Mouse (Mus musculus): Measurements from ENCODE around the gene Ehbp1.

Ehbp1 gene

DNA sequence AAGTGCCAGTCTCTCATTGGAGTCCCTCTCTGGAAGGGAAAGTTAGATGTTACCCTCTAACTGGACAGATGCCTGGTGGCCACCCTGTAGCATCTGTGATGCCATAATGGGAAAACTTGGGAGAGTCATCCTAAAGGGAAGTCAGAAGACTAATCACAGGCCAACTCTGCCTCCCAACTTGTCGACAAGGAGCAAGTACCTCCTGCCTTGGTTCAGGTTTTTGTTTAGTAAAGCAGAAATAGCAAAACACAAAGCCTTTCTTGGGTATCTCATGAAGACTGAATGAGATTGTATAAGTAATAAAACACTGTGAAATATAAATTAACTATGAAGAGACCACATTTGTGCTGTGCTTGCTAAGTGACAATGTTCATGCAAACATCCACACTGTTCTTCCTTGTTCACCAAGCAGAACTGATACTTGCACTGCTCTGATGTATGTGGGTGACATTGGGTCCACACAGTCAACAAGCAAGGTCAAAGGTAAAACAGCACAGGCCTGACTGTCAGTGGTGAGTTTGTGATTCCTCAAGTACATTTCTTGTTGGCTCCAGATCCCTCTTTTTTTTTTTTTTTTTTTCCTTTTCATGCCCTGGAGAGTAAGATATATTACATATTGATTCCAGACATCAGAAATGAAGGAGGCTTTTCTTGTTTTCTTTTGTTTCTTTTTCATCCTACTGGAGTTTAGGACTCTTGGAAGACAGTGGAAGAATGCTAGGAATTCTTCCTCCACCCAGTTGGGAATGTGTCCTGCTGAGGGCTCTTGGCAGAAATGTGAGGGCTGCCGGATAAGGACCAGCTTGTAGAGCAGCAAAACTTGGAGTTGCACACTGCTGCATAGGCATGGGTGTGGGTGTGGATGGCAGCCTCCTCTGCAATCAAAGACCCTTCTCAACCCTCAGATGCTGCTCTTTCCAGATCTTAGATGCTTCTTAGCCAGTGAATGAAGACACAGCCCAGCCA lies at the start of gene Ehbp1:
TSS of gene Ehbp1 (minus strand) at position 51 of the 966 bp plus-strand sequence.
- DNase-seq, result no peak

DNA sequence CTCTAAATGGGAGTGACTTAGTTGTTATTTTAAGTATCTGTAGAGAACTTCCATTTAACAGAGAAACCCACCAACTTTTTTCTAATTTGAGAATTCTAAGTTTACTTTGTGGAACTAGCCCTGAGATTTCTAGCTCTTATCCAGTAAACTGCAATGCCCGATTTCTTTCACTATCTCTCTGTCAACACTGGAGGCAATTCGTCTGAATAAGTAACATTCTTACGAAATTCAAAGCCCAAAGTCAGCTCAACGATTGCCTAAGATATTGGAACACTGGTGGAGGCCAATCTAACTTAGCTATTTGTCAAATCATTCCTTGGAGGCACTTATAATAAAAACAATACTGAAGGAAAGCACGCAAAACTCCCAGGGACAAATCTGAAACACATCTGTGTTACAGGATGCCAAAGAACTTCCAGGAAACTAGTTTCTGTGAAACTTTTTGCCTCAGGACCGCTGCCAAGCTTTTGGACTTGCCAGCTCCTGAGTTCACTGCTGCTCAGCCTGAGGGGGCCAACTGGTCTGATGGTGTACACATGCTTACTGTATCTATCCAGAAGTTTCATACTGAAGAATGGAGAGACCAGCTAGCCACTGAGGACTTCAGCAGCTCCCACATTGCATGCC lies 45.5 kb upstream of the Ehbp1 start:
- no peak for DNase-seq

DNA sequence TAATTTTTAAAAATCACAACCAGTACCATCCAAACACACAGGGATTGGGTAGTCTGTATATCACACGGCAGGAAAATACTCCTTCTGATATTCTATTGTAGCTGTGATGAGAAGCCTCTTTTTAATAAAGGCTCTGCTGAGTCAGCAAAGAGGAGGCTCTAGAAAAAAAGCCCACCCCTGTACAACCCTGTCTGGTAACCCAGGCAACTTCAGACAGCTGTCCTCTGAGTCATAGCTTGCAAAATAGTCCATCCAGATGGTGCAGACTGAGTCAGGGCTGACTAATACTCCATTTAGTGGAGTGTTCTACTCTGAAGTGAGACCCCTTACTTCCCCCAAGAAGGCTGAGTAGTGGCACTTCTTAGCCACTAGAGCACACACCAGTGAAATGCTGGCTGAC lies 41.4 kb upstream of the Ehbp1 start:
- DNase-seq, result no peak

DNA sequence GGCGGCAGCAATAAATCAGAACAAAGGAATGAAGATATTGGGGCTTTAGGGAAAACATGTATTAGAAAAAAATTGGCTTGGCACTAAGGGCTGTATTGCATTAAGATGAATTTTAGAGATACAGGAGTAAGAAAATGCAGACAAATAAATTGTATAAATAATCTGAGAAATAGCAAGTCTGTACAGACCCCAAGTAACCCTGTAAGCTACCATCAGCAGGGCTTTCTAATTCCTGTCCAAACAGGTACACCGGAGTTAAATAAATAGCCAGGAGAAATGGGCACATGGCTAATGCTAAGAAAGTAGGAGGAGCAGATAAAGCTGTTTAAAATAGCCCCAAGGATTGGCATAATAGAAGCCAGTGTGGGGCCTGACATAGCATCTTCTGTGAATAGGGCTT lies 32.7 kb upstream of the Ehbp1 start:
- no peak for DNase-seq

DNA sequence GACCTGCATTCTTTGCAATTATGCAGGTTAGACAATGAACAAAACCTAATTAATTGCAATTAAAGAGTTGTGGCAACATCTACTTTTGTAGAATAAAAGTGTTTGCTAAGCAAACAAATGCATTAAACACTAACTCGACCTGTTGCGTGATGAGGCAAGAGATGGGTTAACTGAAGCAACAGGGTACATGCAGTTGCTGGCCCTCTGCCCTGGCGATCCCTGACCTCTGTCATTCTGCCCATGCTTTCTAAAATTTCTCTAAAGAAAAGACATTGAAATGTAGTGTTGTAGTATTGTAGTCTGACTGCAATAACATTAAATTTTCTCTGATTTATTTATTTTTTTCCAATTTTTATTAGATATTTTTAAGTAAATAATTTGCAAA lies 31.2 kb upstream of the Ehbp1 start:
- peak; percentile 10 for DNase-seq

DNA sequence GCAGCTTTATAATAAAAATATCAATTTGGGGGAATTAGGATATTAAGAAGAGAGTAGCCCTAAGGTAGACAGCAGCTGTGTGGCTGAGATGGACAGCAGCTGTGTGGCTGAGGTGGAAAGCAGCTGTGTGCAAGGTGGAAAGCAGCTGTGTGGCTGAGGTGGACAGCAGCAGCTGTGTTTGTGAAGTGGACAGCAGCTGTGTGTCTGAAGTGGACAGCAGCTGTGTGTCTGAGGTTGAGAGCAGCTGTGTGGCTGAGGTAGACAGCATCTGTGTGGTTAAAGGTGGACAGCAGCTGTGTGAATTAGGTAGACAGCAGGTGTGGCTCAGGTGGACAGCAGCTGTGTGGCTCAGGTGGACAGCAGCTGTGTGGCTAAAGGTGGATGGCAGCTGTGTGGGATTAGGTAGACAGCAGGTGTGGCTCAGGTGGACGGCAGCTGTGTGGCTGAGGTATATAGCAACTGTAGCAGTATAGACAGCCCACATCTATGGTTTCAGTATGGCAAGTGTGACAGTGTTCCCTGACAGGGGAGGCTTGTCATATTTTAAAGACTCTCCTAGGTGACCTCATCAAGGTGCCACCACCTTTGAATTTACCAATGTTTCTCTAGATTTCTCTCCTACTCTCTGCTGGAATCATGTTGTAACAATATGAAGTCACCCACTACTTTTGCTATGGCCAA lies 30.7 kb upstream of the Ehbp1 start:
- no peak for DNase-seq

DNA sequence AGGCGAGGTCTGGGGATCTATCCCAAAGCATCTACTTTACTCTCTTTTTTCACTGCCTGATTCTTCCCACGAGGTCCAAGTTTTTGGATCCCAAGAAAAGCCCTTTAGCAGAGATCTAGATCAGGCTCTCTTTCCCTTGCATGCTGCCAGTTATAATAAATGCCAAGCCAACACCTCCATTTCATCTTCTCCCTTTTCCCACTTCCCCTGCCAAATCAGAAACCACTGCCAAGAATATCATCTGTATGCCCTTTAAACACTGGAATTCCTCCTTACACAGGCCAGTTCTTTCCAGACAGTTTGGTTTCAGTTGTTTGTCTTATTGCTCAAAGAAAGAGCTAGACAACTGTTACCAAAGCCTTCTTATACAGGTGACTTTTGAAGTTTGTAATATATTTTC lies 27.7 kb upstream of the Ehbp1 start:
- DNase-seq, result no peak

DNA sequence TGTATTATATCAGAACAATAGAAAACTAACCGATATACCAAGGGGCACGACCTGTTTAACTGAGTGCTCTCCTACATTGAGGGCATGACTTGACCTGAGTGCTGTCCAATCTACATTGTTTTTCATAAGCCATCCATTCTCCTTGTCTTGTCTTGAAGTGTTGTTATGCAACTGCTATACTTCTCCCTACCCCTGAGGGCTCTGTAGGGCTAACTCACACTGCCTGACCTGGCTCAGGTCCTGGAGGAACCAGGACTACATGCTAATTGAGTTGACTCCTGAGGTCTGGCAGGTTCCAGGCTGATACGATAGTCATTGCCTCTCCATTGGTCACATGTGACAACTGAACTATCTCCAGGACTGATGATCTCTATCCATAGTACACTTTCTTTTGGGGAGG lies 26.5 kb upstream of the Ehbp1 start:
- no peak for DNase-seq

DNA sequence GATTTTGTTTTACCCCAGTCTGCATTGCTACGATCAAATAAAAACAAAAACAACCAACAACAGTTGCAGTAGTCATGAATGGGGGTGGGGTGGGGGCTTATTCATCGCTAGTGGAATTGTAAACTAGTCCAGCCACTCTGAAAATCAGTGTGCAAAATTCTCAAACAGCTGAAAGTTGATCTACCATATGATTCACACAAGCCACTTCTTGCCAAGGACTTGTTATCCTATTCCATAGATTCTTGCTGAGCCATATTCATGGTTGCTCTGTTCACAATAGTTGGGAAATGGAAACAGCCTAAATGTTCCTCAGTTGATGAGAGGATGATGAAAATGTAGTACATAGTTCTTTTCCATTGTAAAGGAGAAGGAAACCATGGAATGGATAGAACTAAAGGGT lies 24.4 kb upstream of the Ehbp1 start:
- no peak for DNase-seq

DNA sequence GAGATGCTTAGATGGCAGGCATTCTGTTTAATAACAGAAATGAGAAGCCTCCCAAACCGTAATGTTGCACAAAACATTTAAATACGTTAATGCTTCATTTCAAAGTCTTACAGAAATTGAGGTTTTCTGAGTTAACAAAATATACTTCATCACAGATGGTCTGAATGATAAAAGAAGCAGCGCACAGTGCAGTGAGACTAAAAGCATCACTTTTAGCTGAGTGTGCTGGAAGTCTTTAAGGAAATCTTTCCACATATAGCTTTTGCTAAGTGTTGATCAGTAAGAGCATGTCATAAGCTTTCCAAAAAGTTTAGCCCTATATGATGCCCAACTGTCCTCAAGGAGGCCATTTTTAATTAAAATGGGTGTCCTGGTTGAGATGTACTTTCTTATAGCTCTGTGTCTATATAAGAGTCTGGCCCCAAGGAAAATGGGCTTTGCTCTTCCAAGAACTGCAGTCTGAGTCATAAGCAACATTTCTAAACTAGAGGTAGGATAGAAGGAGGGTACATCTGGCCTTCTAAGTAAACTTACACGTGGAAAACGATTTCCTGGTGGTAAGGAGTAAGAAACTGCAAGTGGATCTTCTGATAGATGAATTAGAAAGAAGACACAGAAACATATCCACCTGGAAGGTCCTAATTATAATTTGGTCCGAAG lies 12.0 kb upstream of the Ehbp1 start:
- DNase-seq, result no peak

DNA sequence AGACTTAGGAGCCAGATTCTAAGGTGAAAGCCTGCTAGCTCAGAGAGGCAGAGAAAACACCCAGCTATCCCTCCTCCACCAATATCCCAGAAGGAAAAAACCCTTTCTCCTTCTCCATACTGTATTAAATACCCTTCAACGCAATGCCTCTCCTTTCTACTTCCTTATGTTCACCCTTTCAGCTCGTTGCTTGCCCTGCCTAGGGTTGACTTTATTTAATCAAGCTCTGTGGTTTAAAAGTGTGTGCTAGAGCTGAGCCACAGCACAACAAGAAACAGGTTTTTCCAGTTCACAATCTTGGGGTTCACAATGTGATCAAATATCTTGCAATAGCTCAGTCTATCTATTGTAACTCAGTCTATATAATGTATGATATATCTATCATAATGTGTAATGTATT lies 7.9 kb upstream of the Ehbp1 start:
- DNase-seq, result no peak

DNA sequence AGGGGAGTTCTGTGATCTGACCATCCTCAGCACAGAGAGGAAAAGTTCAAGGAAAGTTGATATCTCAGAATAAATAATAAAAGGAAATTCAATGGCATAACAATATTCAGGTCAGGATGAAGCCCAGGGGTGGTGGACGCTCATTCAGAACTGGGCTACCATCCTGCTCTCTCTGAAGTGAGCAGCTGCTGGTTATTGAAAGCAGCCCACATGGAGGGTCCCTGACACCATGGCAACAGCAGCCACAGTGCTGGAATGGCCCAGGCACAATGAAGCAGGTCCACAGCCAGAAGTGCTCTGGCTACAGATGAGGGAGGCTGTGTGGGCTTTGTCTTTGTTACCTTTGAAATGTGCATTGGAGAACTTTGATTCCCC lies 6.4 kb upstream of the Ehbp1 start:
- DNase-seq, result no peak

DNA sequence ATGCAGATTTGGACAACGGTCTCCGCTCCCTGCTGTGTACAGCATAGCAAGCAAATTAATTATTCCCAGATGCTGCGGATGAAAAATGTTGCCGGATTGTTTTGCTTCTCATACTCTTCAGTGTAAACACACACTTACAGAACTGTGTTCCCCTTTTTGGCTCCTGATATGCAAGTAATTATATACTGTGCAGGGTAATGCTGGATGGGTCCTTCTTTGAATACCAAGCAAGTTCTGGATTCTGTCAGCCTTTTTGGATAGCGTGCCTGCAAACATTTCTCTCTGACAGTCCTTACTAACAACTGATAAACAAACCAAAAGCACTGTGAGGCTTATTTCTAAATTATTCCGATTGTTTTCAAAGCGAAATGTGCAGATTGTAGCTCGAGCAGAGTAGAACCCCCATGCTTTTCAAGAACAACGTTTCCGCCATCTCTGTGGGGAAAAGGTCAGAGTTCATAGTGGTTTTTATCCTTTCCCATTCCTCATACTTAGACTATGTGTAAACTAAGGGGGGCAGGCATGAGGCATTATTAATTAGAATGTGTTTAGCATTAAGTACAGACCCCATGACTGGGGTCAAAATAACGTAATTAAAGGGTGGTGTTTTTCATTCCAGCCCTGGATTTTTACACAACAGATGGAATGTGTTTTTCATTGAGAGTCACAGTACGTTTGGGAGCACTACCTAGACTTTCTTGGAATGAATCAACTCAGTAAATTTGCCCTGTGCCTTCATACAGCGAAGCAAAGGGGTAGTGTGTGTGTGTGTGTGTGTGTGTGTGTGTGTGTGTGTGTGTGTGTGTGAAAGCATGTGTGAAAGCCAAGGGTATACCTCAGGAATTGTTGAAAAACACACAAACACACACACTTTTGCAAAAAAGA lies 5.8 kb upstream of the Ehbp1 start:
- DNase-seq, result no peak

DNA sequence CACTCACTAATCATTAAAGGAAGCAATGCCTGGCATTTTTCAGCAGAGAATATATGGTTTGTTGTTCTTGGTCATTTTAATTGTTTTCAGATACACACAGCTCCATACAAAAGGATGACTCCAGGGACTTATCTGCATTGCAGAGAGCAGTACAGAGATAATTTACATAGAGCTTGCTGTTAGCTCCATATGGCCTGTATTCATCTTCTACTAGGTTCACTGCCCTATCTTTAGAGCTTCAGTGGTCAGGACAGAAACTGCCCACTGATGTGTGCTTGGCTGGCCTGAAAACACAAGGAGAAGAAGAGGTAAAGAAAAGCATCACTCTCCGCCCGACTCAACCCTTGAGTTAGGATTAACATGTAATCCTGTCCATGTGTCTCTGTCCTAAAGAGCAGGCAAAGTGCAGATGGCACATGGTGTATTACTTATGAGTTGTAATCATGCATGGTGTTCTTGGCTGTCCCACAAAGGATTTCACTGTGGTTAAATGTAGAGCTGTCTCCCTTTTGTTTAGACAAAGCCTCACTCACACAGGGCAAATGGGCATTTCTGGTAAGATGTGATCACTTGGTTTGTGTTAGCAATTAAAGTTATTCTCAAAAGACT lies 14.7 kb downstream of the Ehbp1 start:
- DNase-seq, result no peak

DNA sequence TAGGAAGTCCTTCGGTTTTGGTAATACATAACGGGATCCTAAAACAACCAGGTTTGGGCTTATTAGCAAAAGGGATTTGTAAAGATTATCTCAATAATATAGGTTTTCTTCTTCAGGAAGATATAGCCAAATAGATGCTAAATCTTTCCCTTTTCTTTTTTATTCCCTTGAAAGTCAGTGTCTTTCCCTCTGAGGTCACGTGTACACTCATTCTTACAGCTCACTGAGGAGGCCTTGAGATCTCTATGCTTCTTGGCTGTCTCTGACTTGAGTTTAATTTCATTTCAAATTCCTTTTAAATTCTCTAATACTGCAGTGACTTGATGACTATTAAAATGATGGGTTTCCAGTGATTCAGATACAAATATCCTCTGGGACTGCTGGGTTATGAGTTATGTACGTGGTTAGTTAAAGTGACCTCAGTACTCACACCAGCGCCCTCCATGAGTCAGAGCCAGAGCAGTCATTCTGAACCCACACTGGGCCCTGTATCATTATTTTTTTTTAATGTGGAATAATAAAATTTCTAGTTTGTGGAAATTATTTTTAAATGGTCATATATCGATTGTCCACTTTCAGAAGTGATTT lies 24.2 kb downstream of the Ehbp1 start:
- DNase-seq, result no peak

DNA sequence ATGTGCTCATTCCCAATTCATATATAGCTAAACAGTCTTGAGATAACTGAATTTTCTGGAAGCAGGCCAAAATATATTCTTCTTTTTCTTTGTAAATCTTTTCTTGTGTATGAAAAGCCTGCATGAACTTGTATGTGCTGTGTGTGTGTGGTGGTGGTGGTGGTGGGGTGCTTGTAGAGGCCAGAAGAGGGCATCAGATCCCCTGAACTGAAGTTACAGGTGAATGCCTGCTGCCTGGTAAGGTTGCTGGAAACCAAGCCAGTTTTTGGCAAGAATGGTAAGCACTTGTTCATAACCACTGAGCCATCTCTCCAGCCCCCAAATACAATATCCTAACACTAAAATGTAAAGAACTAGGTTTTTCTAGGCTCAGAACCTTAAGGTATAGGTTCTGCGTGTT lies 26.3 kb downstream of the Ehbp1 start:
- DNase-seq, result no peak

DNA sequence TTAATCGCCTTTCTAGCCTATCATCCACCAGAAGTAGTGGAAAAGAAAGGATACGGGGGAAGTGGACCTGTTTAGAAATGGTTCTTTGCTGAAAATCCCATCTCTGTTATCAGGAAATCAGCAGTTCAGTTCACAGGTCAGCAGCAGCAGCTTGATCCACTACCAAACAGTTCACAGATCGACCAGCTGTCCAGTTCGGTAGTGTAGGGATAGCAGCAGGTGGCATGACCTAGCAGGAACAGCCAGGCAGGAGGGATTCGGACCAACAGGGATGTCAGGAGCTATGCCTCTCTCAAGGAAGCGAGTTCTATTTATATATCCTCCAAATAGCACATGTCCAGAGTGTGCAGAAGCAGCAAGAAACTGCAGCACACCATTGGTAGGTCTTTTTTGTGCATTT lies 40.9 kb downstream of the Ehbp1 start:
- no peak for DNase-seq

DNA sequence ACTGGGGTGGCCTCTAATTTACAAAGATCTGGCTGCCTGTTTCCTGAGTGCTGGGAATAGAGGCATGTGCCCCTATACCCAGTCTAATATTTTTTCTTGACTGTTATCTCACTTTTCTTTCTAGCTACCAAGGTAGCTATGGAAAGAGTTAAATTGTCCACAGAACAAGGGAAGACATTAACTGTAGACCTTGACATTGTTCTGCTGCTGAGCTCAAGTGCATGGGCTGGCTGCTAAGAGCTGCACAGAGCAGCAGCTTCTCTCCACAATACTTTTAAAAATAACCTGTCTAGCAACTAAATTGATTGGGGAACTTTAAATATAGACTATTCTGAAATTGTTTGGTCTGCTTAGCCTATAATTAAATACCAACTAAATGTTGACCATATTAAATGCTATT lies 52.9 kb downstream of the Ehbp1 start:
- no peak for DNase-seq

DNA sequence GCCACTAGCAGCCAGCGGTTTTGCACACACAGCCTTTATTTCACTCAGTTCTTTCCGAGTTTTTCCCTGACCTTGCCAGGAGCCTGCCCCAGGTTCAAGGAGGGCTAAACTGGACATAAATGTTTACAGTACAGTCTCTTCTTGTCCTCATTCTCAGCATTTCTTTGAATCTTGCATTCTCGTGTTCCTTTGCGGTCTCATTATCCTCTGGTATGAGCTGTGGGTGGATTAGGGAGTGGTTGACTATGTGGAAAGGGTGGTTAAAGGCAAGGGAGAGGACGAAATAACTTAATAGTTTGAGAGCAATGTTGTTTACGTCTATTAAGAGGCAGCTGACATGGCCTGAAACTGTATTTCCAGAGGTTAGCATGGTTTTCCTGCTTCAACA lies 54.6 kb downstream of the Ehbp1 start:
- DNase-seq, result no peak

DNA sequence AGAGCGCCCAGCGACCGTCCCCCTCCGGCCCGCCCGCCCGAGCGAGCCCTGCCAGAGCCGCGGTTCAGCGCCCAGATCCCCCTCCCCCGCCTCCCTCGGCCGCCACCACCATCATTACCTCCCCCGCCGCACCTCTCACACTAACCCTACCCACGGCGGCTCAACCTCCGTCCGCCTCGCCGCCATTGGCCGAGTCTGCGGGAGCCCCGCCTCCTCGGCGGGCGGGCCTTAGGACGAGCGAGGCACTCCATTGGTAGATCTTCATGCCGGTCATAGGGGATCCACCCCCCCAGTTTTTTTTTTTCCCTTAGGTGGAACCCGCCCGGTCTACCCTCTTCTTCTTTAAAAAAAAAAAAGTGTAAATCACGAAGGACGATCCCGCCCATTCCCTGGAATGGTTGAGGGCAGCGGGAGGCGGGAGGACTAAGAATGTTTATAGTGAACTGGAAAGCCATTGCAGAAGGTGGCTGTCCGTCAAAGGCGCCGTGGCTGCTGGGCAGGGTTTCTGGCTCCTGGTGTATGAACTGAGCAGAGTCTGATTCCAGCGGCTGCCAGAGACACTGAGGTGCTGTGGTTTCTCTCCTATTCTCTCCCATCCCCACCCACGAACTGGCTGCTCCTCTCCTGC lies 55.1 kb downstream of the Ehbp1 start:
- DNase-seq, result peak; percentile 93

DNA sequence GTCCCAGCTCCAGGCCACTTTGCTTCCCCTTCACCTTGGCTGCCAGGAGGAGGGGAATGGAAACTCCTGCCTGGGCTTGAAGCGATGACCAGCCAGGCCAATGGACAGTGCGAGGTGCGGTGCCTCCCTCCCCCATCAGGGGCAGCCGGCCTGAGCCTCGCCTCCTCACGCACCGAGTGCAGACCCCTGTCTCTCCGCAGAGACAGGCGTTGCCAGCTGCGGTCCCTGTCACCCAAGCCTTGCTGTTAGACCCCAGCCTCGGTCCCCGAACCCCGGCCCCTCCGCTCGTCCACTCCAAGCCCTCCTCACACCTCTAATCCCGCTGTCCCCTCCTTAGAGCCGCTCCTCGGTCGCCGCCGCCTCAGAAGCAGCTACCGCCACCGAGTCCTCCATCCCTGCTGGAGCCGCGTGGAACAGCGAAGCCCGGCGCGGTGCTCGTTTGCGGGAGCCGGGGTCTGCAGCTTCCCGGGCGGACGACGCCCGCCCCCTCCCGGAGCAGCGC lies 55.7 kb downstream of the Ehbp1 start:
- DNase-seq, result peak; percentile 28

All from liver (tissue).